Mouse (Mus musculus) heart, embryonic 16.5 days (tissue): ENCODE measurements around the gene Chchd1. TPM values are rescaled to one million over a fixed set of nuclear protein-coding genes. Genes with fewer than 3 reads are reported as not detected.

ENCODE experiments used
- ATAC-seq: fragments of 200-750 bp; cut with Nextera tagmentation; replicated peaks from 2 replicates; pipeline ENCODE4 v1.8.0; 2017; ENCODE audit warnings: moderate number of reproducible peaks; ENCODE audit not compliant: insufficient read depth, low FRiP score; ENCODE audit errors: extremely low read depth
- H3K27ac ChIP-seq: fragments of 300-500 bp; sonication (generic); 2 replicates; pipeline ENCODE4 v1.5.1; 2014; ENCODE audit warnings: mild to moderate bottlenecking, low read length, control low read depth, moderate library complexity
- H3K27me3 ChIP-seq: fragments of 300-500 bp; sonication (generic); 2 replicates; pipeline ENCODE4 v1.6.1; 2014; ENCODE audit warnings: low read length, mixed read lengths; ENCODE audit not compliant: control insufficient read depth, insufficient read depth
- H3K36me3 ChIP-seq: fragments of 300-500 bp; sonication (generic); 2 replicates; pipeline ENCODE4 v1.6.1; 2014; ENCODE audit not compliant: control insufficient read depth, insufficient read depth
- H3K4me1 ChIP-seq: fragments of 300-500 bp; sonication (generic); 2 replicates; pipeline ENCODE4 v1.6.1; 2014; ENCODE audit warnings: low read length, mixed read lengths; ENCODE audit not compliant: control insufficient read depth, insufficient read depth
- H3K4me2 ChIP-seq: fragments of 300-500 bp; sonication (generic); 2 replicates; pipeline ENCODE4 v1.6.1; 2014; ENCODE audit warnings: low read depth, mild to moderate bottlenecking, control low read depth, low read length
- H3K4me3 ChIP-seq: fragments of 300-500 bp; sonication (generic); 2 replicates; pipeline ENCODE4 v1.5.1; 2014; ENCODE audit warnings: mild to moderate bottlenecking, control low read depth, low read length
- H3K9ac ChIP-seq: fragments of 300-500 bp; sonication (generic); 2 replicates; pipeline ENCODE4 v1.6.1; 2014; ENCODE audit warnings: low read length, control low read depth
- H3K9me3 ChIP-seq: fragments of 300-500 bp; sonication (generic); replicated peaks from 2 replicates; pipeline ENCODE4 v1.6.1; 2016; ENCODE audit warnings: low read length; ENCODE audit not compliant: control insufficient read depth
- WGBS: fragments of 180-500 bp; shearing (Covaris S2); extraction: QIAGEN DNeasy Blood & Tissue Kit; methylation state at CpG from one replicate; pipeline ENCODE4 v1.1.7; 2014; 5-methylcytosine and 5-hydroxymethylcytosine counted together
- polyA plus RNA-seq: library from polyadenylated mRNA; unstranded; fragments of >200 nt; fragmentation: Nextera tagmentation; extraction: Ambion mirVana; gene quantifications from 2 replicates; pipeline ENCODE4 v1.2.1, GENCODE M21; 2015

Chchd1 gene
- polyA plus RNA-seq, 1 experiment from 2014 or later, result 177 TPM

DNA sequence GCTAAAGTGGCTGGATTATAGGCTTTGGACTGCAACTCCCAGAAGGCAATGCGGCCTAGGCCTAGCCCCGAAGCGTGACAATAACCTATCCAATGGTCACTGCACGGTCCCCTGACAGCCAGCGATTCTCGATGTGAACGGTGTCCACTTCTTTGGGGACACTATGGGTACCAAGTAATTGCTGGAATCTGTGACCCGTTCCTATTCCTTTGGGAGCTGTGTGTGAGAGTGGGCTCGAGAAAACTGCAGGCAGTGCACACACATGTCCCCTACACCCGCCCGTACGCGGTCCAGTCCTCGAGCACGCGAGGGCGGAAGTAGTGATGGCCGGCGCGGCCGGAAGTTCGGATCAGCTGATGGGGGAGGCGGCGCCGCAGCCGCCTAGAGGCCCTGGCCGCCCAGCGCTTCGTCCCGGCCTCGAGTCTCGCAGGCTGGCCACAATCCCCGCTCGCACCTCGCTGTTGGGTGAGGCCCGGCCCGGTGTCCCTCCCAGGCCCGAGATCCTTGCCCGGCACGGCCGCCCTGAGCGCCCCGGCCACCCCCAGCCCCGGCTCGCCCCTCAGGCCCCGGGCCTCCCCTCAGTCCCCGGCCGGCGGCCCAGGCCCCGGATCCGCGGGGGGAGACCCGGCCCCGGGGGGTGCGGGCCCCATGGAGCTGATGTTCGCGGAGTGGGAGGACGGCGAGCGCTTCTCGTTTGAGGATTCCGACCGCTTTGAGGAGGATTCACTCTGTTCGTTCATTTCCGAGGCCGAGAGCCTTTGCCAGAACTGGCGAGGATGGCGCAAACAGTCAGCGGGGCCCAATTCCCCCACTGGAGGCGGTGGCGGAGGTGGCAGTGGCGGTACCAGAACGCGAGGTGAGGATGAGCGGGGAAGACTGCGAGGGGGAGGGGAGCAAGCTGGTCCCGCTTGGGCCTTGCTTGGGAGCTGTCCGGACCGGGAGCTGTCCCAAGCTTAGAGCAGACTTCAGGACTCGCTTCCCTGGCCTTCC is 4.7 kb downstream of the Chchd1 start, which contains the start of gene Zswim8:
TSS of gene Zswim8 (plus strand) at position 352 of the 990 bp plus-strand sequence.
- peaks cover 22% of the 10 kb centered on the region for H3K36me3 ChIP-seq
- H3K4me3 ChIP-seq, result peak within 1 kb of the TSS; percentile 71
- peak within 1 kb of the TSS; percentile 86 for H3K27ac ChIP-seq
- no peaks in the 10 kb centered on the region for H3K27me3 ChIP-seq
- no peaks in the 10 kb centered on the region for H3K9me3 ChIP-seq
- H3K4me1 ChIP-seq, result peaks cover 19% of the 10 kb centered on the region
- H3K9ac ChIP-seq, result peak within 1 kb of the TSS; percentile 85
- H3K4me2 ChIP-seq, result peak within 1 kb of the TSS; percentile 80
- WGBS, result under 1% methylated on average over 79 of the region's 80 CpGs
- ATAC-seq, result peak; percentile 92

DNA sequence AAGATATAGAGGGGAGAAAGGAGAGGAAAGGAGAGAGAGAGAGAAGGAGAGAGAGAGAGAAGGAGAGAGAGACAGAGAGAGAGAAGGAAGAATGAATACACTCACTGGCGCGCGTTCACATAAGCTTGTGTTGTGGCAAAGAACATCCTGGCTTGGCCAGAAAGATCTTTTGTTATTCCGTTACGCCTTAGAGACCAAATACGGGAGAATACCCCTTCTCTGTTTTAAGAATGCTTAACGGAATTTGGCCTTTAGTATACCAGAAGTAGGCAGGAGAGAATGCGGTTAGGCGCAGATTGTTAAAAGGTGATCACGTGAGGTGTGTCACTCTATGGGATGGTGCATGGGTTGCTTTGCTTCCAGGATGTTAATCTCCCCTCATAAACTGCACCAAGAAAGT is 5.4 kb downstream of the Chchd1 start:
- 9% methylated on average over 10 of the region's 10 CpGs for WGBS
- Histone ChIP-seq H3K4me2 (peak overlapping the region; percentile 80), H3K9me3 (no peaks in the 10 kb centered on the region), H3K27me3 (no peaks in the 10 kb centered on the region), H3K9ac (peak overlapping the region; percentile 85), H3K4me1 (peaks cover 19% of the 10 kb centered on the region), H3K27ac (no peak overlapping the region), H3K4me3 (peak overlapping the region; percentile 71), H3K36me3 (peaks cover 29% of the 10 kb centered on the region)
- ATAC-seq, result no peak

DNA sequence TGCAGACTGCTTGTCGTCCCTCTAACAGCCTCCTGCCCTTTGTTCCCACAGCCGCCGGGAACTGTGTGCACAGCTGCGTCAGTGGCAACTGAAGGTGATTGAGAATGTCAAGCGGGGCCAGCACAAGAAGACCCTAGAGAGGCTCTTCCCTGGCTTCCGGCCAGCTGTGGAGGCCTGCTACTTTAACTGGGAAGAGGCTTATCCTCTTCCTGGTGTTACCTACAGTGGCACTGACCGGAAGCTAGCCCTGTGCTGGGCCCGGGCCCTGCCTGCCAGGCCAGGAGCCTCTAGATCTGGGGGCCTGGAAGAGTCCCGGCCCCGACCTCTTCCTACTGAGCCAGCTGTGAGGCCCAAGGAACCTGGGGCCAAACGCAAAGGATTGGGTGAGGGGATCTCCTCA is 11.0 kb downstream of the Chchd1 start:
- no peak overlapping the region for H3K4me3 ChIP-seq
- no peaks in the 10 kb centered on the region for H3K9me3 ChIP-seq
- 31% methylated on average over 11 of the region's 11 CpGs for WGBS
- H3K4me2 ChIP-seq, result no peak overlapping the region
- peak overlapping the region; percentile 46; the same call in 1 of the 2 replicates for H3K9ac ChIP-seq
- H3K36me3 ChIP-seq, result peaks cover 69% of the 10 kb centered on the region
- H3K27ac ChIP-seq, result peak overlapping the region; percentile 83
- peaks cover 14% of the 10 kb centered on the region for H3K4me1 ChIP-seq
- H3K27me3 ChIP-seq, result no peaks in the 10 kb centered on the region
- ATAC-seq, result peak; percentile 67

DNA sequence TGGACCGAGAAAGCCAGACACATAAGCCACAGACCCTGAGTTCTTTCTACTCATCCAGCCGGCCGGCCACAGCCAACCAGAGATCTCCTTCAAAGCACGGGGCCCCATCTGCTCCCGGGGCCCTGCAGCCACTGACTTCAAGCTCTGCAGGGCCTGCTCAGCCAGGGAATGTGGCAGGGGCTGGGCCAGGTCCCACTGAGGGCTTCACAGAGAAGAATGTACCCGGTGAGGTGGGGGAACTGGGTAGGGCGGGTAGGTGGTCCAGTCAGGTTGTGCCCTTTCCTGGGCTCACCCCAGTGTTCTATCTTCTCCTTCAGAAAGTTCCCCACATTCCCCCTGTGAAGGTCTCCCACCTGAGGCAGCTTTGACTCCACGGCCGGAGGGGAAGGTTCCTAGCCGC is 15.6 kb downstream of the Chchd1 start:
- Histone ChIP-seq H3K9ac (no peak overlapping the region), H3K4me3 (no peak overlapping the region), H3K9me3 (no peaks in the 10 kb centered on the region), H3K4me1 (peaks cover 7% of the 10 kb centered on the region), H3K36me3 (peaks cover 76% of the 10 kb centered on the region), H3K27me3 (no peaks in the 10 kb centered on the region), H3K27ac (no peak overlapping the region), H3K4me2 (no peak overlapping the region)
- ATAC-seq, result no peak
- 84% methylated on average over 10 of the region's 10 CpGs for WGBS

DNA sequence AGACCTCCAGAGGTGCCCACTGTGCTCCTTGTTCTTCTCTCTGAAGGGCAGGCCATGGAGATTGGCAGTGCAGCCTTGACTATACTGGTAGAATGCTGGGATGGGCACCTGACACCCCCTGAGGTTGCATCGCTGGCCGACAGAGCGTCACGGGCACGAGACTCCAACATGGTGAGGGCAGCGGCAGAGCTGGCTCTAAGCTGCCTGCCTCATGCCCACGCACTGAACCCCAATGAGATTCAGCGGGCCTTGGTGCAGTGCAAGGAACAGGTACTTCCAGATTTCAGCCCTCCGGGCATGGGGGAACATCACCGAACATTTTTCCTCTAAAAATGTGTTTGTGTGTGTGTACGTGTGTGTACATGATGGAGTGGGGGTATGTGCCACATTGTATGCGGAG is 17.0 kb downstream of the Chchd1 start:
- Histone ChIP-seq H3K4me1 (no peaks in the 10 kb centered on the region), H3K9ac (no peak overlapping the region), H3K4me2 (no peak overlapping the region), H3K36me3 (peaks cover 74% of the 10 kb centered on the region), H3K9me3 (no peaks in the 10 kb centered on the region), H3K27ac (no peak overlapping the region), H3K4me3 (no peak overlapping the region), H3K27me3 (no peaks in the 10 kb centered on the region)
- no peak for ATAC-seq
- 93% methylated on average over 12 of the region's 12 CpGs for WGBS

DNA sequence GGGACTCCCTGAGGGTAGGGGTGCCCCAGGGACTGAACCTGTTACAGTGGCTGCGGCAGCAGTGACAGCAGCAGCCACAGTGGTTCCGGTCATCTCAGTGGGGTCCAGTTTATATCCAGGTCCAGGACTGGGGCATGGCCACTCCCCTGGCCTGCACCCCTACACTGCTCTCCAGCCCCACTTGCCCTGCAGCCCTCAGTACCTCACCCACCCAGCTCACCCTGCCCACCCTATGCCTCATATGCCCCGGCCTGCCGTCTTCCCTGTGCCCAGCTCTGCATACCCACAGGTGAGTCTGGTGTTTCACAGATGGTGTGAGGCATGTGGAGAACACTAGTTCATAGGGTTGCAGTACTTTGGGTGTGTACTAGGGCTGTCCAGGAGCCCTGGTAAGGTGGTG is 18.6 kb downstream of the Chchd1 start:
- no peak overlapping the region for H3K27ac ChIP-seq
- H3K36me3 ChIP-seq, result peaks cover 70% of the 10 kb centered on the region
- peaks cover 11% of the 10 kb centered on the region for H3K4me1 ChIP-seq
- no peak overlapping the region for H3K4me2 ChIP-seq
- no peaks in the 10 kb centered on the region for H3K9me3 ChIP-seq
- no peak for ATAC-seq
- H3K4me3 ChIP-seq, result no peak overlapping the region
- WGBS, result 82% methylated on average over 4 of the region's 4 CpGs
- H3K27me3 ChIP-seq, result no peaks in the 10 kb centered on the region
- no peak overlapping the region for H3K9ac ChIP-seq

DNA sequence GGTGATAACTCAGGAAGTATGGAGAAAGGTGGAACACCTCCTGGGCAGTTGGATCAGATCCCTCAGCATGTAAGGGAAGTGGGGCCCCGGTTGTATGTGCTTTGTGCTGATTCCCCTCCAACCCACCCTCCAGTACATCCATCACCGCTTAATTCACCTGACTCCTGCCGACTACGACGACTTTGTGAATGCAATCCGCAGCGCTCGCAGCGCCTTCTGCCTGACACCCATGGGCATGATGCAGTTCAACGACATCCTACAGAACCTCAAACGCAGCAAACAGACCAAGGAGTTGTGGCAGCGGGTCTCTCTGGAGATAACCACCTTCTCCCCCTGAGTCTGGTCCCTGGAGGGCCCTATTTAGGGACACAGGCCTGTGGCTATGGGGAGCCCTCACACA is 20.2 kb downstream of the Chchd1 start:
- Histone ChIP-seq H3K27me3 (no peaks in the 10 kb centered on the region), H3K36me3 (peaks cover 72% of the 10 kb centered on the region), H3K4me2 (no peak overlapping the region), H3K9ac (no peak overlapping the region), H3K4me3 (no peak overlapping the region), H3K9me3 (no peaks in the 10 kb centered on the region), H3K27ac (no peak overlapping the region), H3K4me1 (peaks cover 11% of the 10 kb centered on the region)
- no peak for ATAC-seq
- WGBS, result 87% methylated on average over 12 of the region's 12 CpGs

DNA sequence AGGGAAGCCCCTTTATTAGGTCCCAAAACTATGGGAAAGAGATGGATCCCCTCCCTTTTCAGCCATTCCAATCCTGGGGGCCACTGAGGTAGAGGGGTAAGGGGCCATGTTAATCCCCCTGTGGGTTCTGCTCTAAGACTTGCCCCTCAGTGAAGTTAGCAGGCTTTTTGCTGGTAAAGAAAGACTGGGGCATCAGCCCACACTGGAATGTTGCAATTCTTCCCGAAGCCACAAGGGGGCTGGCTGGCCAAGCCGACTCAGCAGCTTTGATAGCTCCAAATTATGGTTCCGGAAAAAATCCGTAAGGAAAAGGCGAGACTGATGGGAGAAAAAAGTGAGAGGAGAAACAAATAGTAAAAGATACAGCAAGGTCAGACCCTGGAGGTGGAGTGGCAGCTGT is 21.2 kb downstream of the Chchd1 start:
- Histone ChIP-seq H3K27me3 (no peaks in the 10 kb centered on the region), H3K4me1 (peaks cover 11% of the 10 kb centered on the region), H3K4me3 (no peak overlapping the region), H3K4me2 (no peak overlapping the region), H3K9me3 (no peaks in the 10 kb centered on the region), H3K9ac (no peak overlapping the region), H3K27ac (no peak overlapping the region), H3K36me3 (peaks cover 70% of the 10 kb centered on the region)
- WGBS, result 23% methylated on average over 5 of the region's 5 CpGs
- no peak for ATAC-seq

DNA sequence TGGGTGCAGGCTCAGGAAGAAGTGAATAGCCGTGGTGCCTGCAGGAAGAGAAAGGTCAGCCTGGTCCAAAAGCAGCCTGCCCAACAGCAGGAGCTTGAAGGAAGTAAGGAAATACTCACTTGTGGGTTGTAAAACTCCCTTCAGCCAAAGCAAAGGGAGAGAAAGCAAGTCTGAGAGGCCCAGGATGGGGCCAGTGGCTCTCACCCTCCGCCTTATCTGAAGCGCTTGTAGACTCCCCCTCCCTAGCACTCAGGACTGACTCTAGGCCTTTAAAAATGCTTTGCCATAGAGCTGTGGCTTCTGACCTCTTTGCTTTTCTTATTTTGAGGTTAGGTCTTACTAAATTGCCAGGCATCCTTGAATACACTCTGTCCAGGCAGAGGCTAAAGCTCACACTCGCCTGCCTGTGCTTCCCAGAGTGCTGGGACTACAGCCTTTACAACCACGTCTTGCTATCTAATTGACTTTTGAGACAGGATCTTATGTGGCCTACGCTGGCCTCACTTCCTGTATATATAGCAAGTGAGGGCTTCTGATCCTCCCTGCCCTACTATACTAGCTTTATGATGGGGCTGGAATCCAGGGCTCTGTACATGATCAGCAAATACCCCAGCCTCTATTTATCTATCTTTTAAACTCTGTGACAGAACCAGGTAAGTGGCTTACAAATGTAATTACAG is 23.0 kb downstream of the Chchd1 start:
- H3K27ac ChIP-seq, result peak overlapping the region; percentile 48
- H3K4me1 ChIP-seq, result peaks cover 11% of the 10 kb centered on the region
- H3K4me3 ChIP-seq, result no peak overlapping the region
- no peak for ATAC-seq
- H3K36me3 ChIP-seq, result peaks cover 75% of the 10 kb centered on the region
- peak overlapping the region; percentile 41; the same call in 1 of the 2 replicates for H3K9ac ChIP-seq
- no peaks in the 10 kb centered on the region for H3K27me3 ChIP-seq
- no peak overlapping the region for H3K4me2 ChIP-seq
- 42% methylated on average over 6 of the region's 6 CpGs for WGBS
- H3K9me3 ChIP-seq, result no peaks in the 10 kb centered on the region
